Mouse (Mus musculus) small intestine, adult 2 months (tissue): ENCODE results near the gene Gm12248. TPM values are rescaled to one million over a fixed set of nuclear protein-coding genes. Genes with fewer than 3 reads are reported as not detected.

Experiments used
- H3K27ac ChIP-seq: fragments of 200-500 bp; 2 replicates; pipeline ENCODE4 v1.5.1; 2012; ENCODE audit warnings: low read depth, low read length, control low read depth, inconsistent platforms; ENCODE audit not compliant: insufficient read depth
- H3K27me3 ChIP-seq: fragments of 200-500 bp; 2 replicates; pipeline ENCODE4 v1.6.1; 2012; ENCODE audit warnings: mild to moderate bottlenecking, moderate library complexity, low read length, inconsistent platforms; ENCODE audit not compliant: control insufficient read depth, insufficient read depth
- H3K36me3 ChIP-seq: fragments of 200-500 bp; 2 replicates; pipeline ENCODE4 v1.6.1; 2012; ENCODE audit warnings: mild to moderate bottlenecking, low read length, control low read depth, inconsistent platforms; ENCODE audit not compliant: control insufficient read depth, insufficient read depth
- H3K4me1 ChIP-seq: fragments of 200-500 bp; 2 replicates; pipeline ENCODE4 v1.6.1; 2012; ENCODE audit warnings: low read length, inconsistent platforms, mixed read lengths; ENCODE audit not compliant: control insufficient read depth, insufficient read depth, insufficient read length
- H3K4me3 ChIP-seq: fragments of 200-500 bp; 2 replicates; pipeline ENCODE4 v1.5.1; 2012; ENCODE audit warnings: low read depth, mild to moderate bottlenecking, control low read depth, inconsistent platforms, low read length, moderate library complexity
- CTCF ChIP-seq: fragments of 200-500 bp; IDR thresholded peaks from 2 replicates; pipeline ENCODE4 v1.5.1; 2012; ENCODE audit warnings: low read depth, mild to moderate bottlenecking, control low read depth, inconsistent platforms, low read length, moderate library complexity, mixed read lengths; ENCODE audit not compliant: insufficient replicate concordance, insufficient read length; ENCODE audit errors: extremely low read depth
- POLR2A ChIP-seq: fragments of 200-500 bp; IDR thresholded peaks from 2 replicates; pipeline ENCODE4 v1.6.1; 2012; ENCODE audit warnings: low read depth, mild to moderate bottlenecking, control low read depth, inconsistent platforms, low read length, moderate library complexity
- WGBS: fragments of 180-500 bp; shearing (Covaris S2); methylation state at CpG from one replicate; pipeline ENCODE4 v1.1.7; 2018; 5-methylcytosine and 5-hydroxymethylcytosine counted together
- polyA plus RNA-seq: library from polyadenylated mRNA; depleted of rRNA; stranded (reverse); fragments of >200 nt; gene quantifications from 2 replicates; pipeline ENCODE4 v1.2.3, GENCODE M21; 2012

Gene Gm12248
- polyA plus RNA-seq, 1 experiment: 0.23 TPM

DNA sequence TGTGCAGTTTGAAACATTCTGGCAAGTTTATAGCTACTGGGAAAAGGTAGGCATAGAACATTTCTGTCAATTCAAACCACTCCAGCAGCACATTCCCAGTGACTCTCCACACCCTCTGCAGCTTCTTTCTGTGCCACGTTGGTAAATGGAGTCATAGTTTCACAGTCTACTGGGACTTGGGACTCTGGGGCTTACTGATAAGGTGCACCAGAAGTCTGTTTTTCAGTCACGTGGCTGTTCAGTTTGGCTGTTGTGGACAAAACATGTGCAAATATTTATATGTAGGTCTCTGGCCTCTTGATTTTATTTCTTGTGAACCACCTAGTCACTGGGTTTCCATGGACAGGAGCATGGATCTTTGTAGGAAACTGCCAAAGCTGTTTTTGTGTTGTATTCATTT lies 34.6 kb upstream of the Gm12248 start:
- WGBS: 61% methylated on average over 2 of the region's 2 CpGs
- Histone ChIP-seq H3K4me3 (no peak overlapping the region), H3K27me3 (no peaks in the 10 kb centered on the region), H3K4me1 (peaks cover 7% of the 10 kb centered on the region), H3K27ac (no peak overlapping the region), H3K36me3 (peaks cover 32% of the 10 kb centered on the region)
- TF ChIP-seq POLR2A: no peak
- TF ChIP-seq CTCF: no peak

- Histone ChIP-seq H3K4me1 (peaks cover 7% of the 10 kb centered on the region), H3K4me3 (no peak overlapping the region), H3K27ac (no peak overlapping the region), H3K36me3 (peaks cover 30% of the 10 kb centered on the region), H3K27me3 (no peaks in the 10 kb centered on the region)
- TF ChIP-seq POLR2A (no peak), CTCF (peak; percentile 10; the same call in 1 of the 2 replicates)
- 54% methylated on average over 7 of the region's 7 CpGs for WGBS
Observed at GRCm38 (mm10) chr11:58126397-58127160, 33.6 kb upstream of the Gm12248 start.

GRCm38 (mm10) chr11:58125021-58125420 lies 32.1 kb upstream of the Gm12248 start:
- Histone ChIP-seq H3K36me3 (peaks cover 36% of the 10 kb centered on the region), H3K27me3 (no peaks in the 10 kb centered on the region), H3K4me1 (peaks cover 7% of the 10 kb centered on the region), H3K27ac (no peak overlapping the region), H3K4me3 (no peak overlapping the region)
- WGBS: 86% methylated on average over 11 of the region's 11 CpGs
- TF ChIP-seq POLR2A: no peak
- no peak for TF ChIP-seq CTCF

DNA sequence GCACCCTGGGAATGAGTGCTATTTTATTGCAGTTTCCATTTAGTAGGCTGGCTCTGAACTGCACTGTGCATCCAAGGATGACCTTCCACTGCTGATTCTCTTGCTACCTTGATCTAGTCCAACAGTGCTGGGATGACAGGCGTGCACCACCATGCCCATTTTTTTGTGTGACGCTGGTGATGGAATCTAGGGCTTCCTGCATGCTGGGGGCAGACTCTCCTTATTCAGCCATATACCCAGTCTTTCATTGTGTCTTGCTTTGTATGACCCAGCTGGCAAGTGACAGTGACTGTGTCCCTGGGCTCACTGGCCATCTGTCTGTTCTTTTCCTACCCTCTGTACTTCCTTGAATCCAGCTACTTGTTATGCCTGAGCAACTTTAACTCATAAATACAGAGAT lies 30.8 kb upstream of the Gm12248 start:
- Histone ChIP-seq H3K36me3 (peaks cover 42% of the 10 kb centered on the region), H3K4me3 (no peak overlapping the region), H3K27me3 (no peaks in the 10 kb centered on the region), H3K27ac (no peak overlapping the region), H3K4me1 (peaks cover 7% of the 10 kb centered on the region)
- TF ChIP-seq POLR2A (no peak), CTCF (no peak)
- 85% methylated on average over 2 of the region's 2 CpGs for WGBS

- no peak for TF ChIP-seq CTCF
- TF ChIP-seq POLR2A: no peak
- H3K36me3 ChIP-seq: peaks cover 58% of the 10 kb centered on the region
Observed at GRCm38 (mm10) chr11:58121351-58121750, 28.4 kb upstream of the Gm12248 start.

GRCm38 (mm10) chr11:58120655-58121054 lies 27.7 kb upstream of the Gm12248 start:
- WGBS: 78% methylated on average over 3 of the region's 3 CpGs
- Histone ChIP-seq H3K36me3 (peaks cover 63% of the 10 kb centered on the region), H3K27me3 (no peaks in the 10 kb centered on the region), H3K4me3 (no peak overlapping the region), H3K27ac (no peak overlapping the region), H3K4me1 (no peaks in the 10 kb centered on the region)
- TF ChIP-seq POLR2A: no peak
- no peak for TF ChIP-seq CTCF

More at GRCm38 (mm10) chr11:58121351-58121750, 28.4 kb upstream of the Gm12248 start:
- no peaks in the 10 kb centered on the region for H3K27me3 ChIP-seq
- no peak overlapping the region for H3K4me3 ChIP-seq
- peaks cover 2% of the 10 kb centered on the region for H3K4me1 ChIP-seq
- 85% methylated on average over 9 of the region's 9 CpGs for WGBS
- H3K27ac ChIP-seq: no peak overlapping the region

GRCm38 (mm10) chr11:58117044-58117652 lies 24.2 kb upstream of the Gm12248 start:
- Histone ChIP-seq H3K36me3 (peaks cover 79% of the 10 kb centered on the region), H3K27ac (no peak overlapping the region), H3K4me3 (no peak overlapping the region), H3K27me3 (no peaks in the 10 kb centered on the region), H3K4me1 (no peaks in the 10 kb centered on the region)
- WGBS: 85% methylated on average over 10 of the region's 10 CpGs
- TF ChIP-seq CTCF (no peak), POLR2A (no peak)
